Comparison of ENCODE assay signal across 28 mouse cellular contexts in genomic region chr19:34181234-34181633, GRCm38 (mm10). TPM values are rescaled to one million over a fixed set of nuclear protein-coding genes. Genes with fewer than 3 reads are reported as not detected.
DNase-seq lines count a peak whose midpoint lies in the region; ATAC-seq and TF ChIP-seq lines count a peak whose summit lies in the region.
"Had no signal": no experiment of that assay in that cellular context is flagged by ENCODE, and none has a peak within 500 bp of the region (broad histone marks: within the 10 kb centered on the region; RNA-seq: fewer than 3 reads in every experiment).

No protein-coding gene starts in this region.

- peak; percentile 62 for ATAC-seq in CD4-positive, CD25-positive, alpha-beta regulatory T cell, adult 4 months
- ATAC-seq: forebrain, embryonic 14.5 days; forebrain, postnatal 0 days had no signal

- 30% methylated on average over 3 of the region's 3 CpGs for WGBS in thymus, adult 2 months

- no peaks in the 10 kb centered on the region for H3K27me3 ChIP-seq in thymus, adult 2 months (ENCODE audit: control insufficient read depth, insufficient read depth, low read length)
- H3K27me3 ChIP-seq: embryonic facial prominence, embryonic 12.5 days; embryonic facial prominence, embryonic 15.5 days; heart, embryonic 13.5 days; hindbrain, embryonic 12.5 days; hindbrain, embryonic 15.5 days had no signal

- intact Hi-C loops in left cerebral cortex, postnatal 14 days (cut with DNase I), result no loop called here

- H3K36me3 ChIP-seq in thymus, adult 2 months (ENCODE audit: control insufficient read depth, insufficient read depth, low read length), result no peaks in the 10 kb centered on the region
- H3K36me3 ChIP-seq: embryonic facial prominence, embryonic 12.5 days; embryonic facial prominence, embryonic 15.5 days; heart, embryonic 10.5 days; heart, embryonic 13.5 days; hindbrain, embryonic 12.5 days; hindbrain, embryonic 15.5 days had no signal

- no peak for DNase-seq in thymus, adult 2 months
- no peak for DNase-seq in thymus, adult 18-20 months
- peak; percentile 54 for DNase-seq in thymus, postnatal 25 days
- DNase-seq in thymus, postnatal 4 days, result no peak
- DNase-seq in left cerebral cortex, postnatal 14 days (ENCODE audit: low spot score in 2 of 2), result no peak
- DNase-seq: adrenal gland, adult 2 months; adrenal gland, postnatal 14 days; cerebellum, adult 11 months; cerebellum, adult 2 months; cerebellum, adult 9-11 months; cerebellum, postnatal 25 days; forebrain, postnatal 0 days; gastrocnemius, postnatal 25 days; heart, adult 2 months; heart, postnatal 14 days had no signal

- TF ChIP-seq CTCF in thymus, adult 2 months (IDR thresholded peaks at IDR 0.05; ENCODE audit: borderline replicate concordance, control insufficient read depth, extremely low read depth, insufficient read depth, low read length, poor library complexity), result no peak

- peak overlapping the region; percentile 50 for H3K27ac ChIP-seq in thymus, adult 2 months (ENCODE audit: control insufficient read depth, insufficient read depth, low read length)
- H3K27ac ChIP-seq: embryonic facial prominence, embryonic 12.5 days; embryonic facial prominence, embryonic 15.5 days; heart, adult 2 months; heart, embryonic 10.5 days; heart, embryonic 13.5 days; hindbrain, embryonic 12.5 days; hindbrain, embryonic 15.5 days had no signal

- peaks cover 13% of the 10 kb centered on the region for H3K4me1 ChIP-seq in thymus, adult 2 months (replicated peaks; ENCODE audit: control insufficient read depth, insufficient read depth, low read length)
- H3K4me1 ChIP-seq: embryonic facial prominence, embryonic 12.5 days; embryonic facial prominence, embryonic 15.5 days; heart, embryonic 10.5 days; heart, embryonic 13.5 days; hindbrain, embryonic 12.5 days; hindbrain, embryonic 15.5 days had no signal

- no peak for TF ChIP-seq POLR2A in thymus, adult 2 months (IDR thresholded peaks at IDR 0.05; ENCODE audit: control insufficient read depth, extremely low read depth, insufficient read depth, low read length, poor library complexity)

- no peak overlapping the region for H3K4me3 ChIP-seq in thymus, adult 2 months (ENCODE audit: control insufficient read depth, insufficient read depth, low read length)
- H3K4me3 ChIP-seq: embryonic facial prominence, embryonic 12.5 days; embryonic facial prominence, embryonic 15.5 days; heart, adult 2 months; heart, embryonic 10.5 days; heart, embryonic 13.5 days; hindbrain, embryonic 12.5 days; hindbrain, embryonic 15.5 days had no signal

RNA-seq across cellular contexts. Expression of gene Stambpl1, which starts 10.8 kb away (rescaled TPM):
- polyA plus RNA-seq in thymus, adult 2 months (2012; rRNA removed), result 33.0 and 34.0 TPM in 2 replicates
- 100 to 1,000 TPM in 1 of 2 experiments, 10 to 100 TPM in 1; 87.6 to 100 TPM for polyA plus RNA-seq in CD4-positive, CD25-positive, alpha-beta regulatory T cell, adult 4 months (2017; shearing (Covaris generic))
- total RNA-seq in left cerebral cortex, postnatal 14 days (2021), result 10 to 100 TPM; 17.6 to 20.2 TPM
- total RNA-seq: MEL had no signal

RNA-seq across cellular contexts. Expression of gene Ankrd22, which starts 15.4 kb away (rescaled TPM):
- 0.62 and 0.73 TPM in 2 replicates for polyA plus RNA-seq in thymus, adult 2 months (2012; rRNA removed)
- not detected for polyA plus RNA-seq in CD4-positive, CD25-positive, alpha-beta regulatory T cell, adult 4 months (2017; shearing (Covaris generic))
- total RNA-seq in left cerebral cortex, postnatal 14 days (2021), result under 1 TPM in 1 of 2 experiments, not detected in 1; 0.42 TPM
- total RNA-seq: adrenal gland, adult 2 months; adrenal gland, postnatal 14 days; forebrain, postnatal 0 days; gastrocnemius, adult 8-10 months; gastrocnemius, postnatal 25 days; heart, adult 2 months; heart, postnatal 14 days; MEL had no signal
- polyA plus RNA-seq: adrenal gland, adult 2 months; C2C12; forebrain, embryonic 11.5 days; forebrain, embryonic 14.5 days; forebrain, postnatal 0 days; frontal cortex, adult 2 months; heart, embryonic 10.5 days; hindbrain, embryonic 12.5 days; hindbrain, embryonic 15.5 days had no signal
